Mouse (Mus musculus): ENCODE measurements around the gene Itga5. TPM values are rescaled to one million over a fixed set of nuclear protein-coding genes. Genes with fewer than 3 reads are reported as not detected.

Itga5 gene
- polyA plus RNA-seq, 1 experiment from 2014 or later = 63.4 TPM

DNA sequence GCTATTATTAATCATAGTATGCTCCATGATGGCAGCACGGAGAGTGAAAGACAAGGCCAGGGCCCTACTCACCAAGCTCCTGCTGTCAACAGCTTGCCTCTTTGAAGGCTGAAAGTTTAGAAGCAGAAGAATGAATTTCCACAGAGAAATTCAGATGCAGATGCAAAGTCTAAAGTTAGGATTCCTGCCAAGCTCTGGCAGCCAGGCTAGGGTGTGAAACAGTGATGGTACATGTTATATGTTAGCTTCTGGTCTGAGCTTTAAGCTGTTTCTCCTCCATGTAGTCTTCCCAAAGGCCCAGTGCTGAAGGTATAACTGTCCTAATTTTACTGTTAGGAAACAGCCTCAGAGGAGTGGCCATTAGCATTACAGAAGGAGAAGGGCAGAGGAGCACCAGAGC lies 2.6 kb upstream of the Itga5 start:
- Histone ChIP-seq H3K27ac (replicated peaks; ENCODE audit: low read depth, low read length) (no peak overlapping the region), H3K4me3 (ENCODE audit: low read depth, low read length) (no peak overlapping the region), H3K9ac (ENCODE audit: low read depth, low read length) (no peak overlapping the region), H3K9me3 (ENCODE audit: control insufficient read depth, low read length) (no peaks in the 10 kb centered on the region), H3K36me3 (ENCODE audit: control insufficient read depth, insufficient read depth, low read length) (no peaks in the 10 kb centered on the region), H3K4me1 (ENCODE audit: control insufficient read depth, insufficient read depth, low read length) (peaks cover 16% of the 10 kb centered on the region), H3K27me3 (replicated peaks; ENCODE audit: control insufficient read depth, insufficient read depth, low read length) (no peaks in the 10 kb centered on the region), H3K4me2 (ENCODE audit: low read depth, low read length) (no peak overlapping the region)
- ATAC-seq (ENCODE audit: low read depth) (no peak), DNase-seq (ENCODE audit: low spot score) (no peak)
- WGBS = 38% methylated on average over 1 of the region's 1 CpGs

DNA sequence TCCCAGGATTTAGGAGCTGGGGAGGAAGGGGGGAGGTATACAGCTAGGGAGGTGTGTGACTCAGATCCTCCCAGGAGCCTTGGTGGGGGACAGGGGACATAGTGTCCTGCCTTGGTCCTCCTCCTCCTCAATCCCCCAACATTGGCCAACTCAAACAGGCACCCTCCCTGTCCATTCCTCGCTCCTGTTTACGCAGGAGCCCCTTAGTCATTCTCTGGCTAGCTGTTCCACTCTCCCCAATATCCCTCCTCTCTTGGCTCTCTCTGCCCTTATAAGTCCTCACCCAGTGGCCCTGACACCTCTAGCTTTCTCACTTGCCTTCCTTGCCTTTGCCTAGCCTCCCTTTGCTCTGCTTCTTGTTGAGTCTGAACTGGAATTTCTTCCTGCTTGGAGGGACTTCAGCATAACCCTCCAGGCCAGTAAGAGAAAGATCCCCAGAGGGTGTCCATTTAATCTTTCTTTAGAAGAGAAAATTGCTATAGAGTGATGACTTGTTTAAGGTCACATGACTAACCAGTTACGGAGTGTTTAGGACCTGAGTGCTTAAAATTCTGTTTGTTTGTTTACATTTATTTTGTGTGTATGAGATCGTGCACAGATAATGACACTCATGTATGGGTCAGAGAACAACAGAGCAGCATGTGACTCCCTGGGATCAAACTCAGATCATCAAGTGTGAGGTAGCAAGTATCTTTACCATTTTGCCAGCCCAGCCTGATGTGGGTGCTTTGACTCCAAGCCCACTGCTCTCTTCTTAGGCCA lies 1.8 kb upstream of the Itga5 start:
- Histone ChIP-seq H3K9me3 (ENCODE audit: control insufficient read depth, low read length) (no peaks in the 10 kb centered on the region), H3K9ac (ENCODE audit: low read depth, low read length) (no peak overlapping the region), H3K4me2 (ENCODE audit: low read depth, low read length) (no peak overlapping the region), H3K4me1 (ENCODE audit: control insufficient read depth, insufficient read depth, low read length) (peaks cover 17% of the 10 kb centered on the region), H3K27ac (replicated peaks; ENCODE audit: low read depth, low read length) (no peak overlapping the region), H3K27me3 (replicated peaks; ENCODE audit: control insufficient read depth, insufficient read depth, low read length) (no peaks in the 10 kb centered on the region), H3K36me3 (ENCODE audit: control insufficient read depth, insufficient read depth, low read length) (no peaks in the 10 kb centered on the region), H3K4me3 (ENCODE audit: low read depth, low read length) (no peak overlapping the region)
- 87% methylated on average over 4 of the region's 4 CpGs for WGBS
- ATAC-seq (ENCODE audit: low read depth) (no peak), DNase-seq (ENCODE audit: low spot score) (no peak)

DNA sequence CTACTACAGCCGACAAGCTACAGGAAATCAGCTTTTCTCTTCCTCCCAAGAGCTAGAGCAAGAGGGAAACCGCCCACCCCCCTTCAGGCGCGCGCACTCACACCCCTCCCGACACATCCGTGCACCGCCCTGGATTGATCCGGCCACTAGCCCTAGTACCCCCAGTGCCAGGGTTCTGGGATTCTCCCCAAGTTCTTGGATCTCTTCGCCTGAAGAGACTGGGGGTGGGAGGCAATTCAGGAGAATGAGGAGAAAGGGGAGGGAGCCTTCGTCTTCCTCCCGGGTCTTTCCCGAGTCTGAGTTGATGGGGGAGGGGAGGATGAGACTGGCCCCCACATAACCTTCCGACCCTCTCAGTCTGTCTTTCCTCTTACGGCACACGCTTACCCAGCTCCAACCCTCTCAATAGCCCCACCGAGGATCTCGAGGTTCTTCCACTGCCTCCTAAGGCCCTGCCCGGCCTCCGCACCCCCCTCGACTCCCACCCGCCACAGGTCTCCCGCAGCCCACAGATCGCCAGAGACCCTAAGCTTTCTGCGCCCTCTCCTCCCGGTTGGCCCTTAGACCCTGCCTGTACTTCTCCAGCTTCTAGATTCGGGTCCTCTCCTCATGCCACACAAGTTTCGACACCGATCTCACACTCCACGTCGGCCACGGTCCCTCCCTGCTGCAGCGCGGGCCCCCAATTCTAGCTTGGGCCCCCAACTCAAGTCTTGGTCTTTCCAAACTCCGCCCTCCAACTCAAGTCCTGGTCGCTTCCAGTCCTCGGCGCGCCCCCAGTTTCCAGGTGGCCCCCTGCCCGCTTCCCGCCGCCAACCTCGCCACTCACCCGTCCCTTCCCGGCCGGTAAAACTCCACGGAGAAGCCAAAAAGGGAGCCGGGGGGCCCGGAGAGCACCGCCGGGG lies 840 bp downstream of the Itga5 start:
- Histone ChIP-seq H3K4me2 (ENCODE audit: low read depth, low read length) (peak overlapping the region; percentile 78), H3K4me1 (ENCODE audit: control insufficient read depth, insufficient read depth, low read length) (peaks cover 17% of the 10 kb centered on the region), H3K9me3 (ENCODE audit: control insufficient read depth, low read length) (no peaks in the 10 kb centered on the region), H3K27me3 (replicated peaks; ENCODE audit: control insufficient read depth, insufficient read depth, low read length) (no peaks in the 10 kb centered on the region), H3K9ac (ENCODE audit: low read depth, low read length) (peak overlapping the region; percentile 94), H3K36me3 (ENCODE audit: control insufficient read depth, insufficient read depth, low read length) (no peaks in the 10 kb centered on the region), H3K27ac (replicated peaks; ENCODE audit: low read depth, low read length) (peak overlapping the region; percentile 93), H3K4me3 (ENCODE audit: low read depth, low read length) (peak overlapping the region; percentile 99)
- DNase-seq (ENCODE audit: low spot score) (peak; percentile 68), ATAC-seq (ENCODE audit: low read depth) (peak; percentile 42)
- WGBS = 1% methylated on average over 47 of the region's 51 CpGs

DNA sequence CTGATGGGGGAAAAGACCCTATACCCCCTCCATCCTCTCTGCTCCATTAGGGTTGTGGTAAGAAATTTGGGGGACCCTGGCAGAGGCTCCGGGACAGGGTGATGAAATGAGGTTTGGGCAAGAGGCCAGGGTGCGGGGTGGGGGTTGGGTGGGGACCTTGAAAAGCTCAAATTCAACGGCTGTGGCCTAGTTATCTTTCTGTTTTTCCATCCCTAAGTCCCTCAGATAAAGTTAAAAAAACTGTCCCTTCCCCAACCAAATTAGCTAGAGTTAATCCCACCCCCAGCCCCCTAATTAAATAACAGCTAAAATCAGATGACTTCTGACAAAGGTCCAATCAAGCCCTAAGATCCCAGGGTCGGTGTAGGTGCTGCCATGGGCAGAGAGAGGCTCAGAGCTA lies 1.8 kb downstream of the Itga5 start:
- H3K4me2 ChIP-seq (ENCODE audit: low read depth, low read length) = peak overlapping the region; percentile 78
- H3K36me3 ChIP-seq (ENCODE audit: control insufficient read depth, insufficient read depth, low read length) = no peaks in the 10 kb centered on the region
- H3K4me1 ChIP-seq (ENCODE audit: control insufficient read depth, insufficient read depth, low read length) = peaks cover 17% of the 10 kb centered on the region
- H3K4me3 ChIP-seq (ENCODE audit: low read depth, low read length) = peak overlapping the region; percentile 99
- H3K27me3 ChIP-seq (replicated peaks; ENCODE audit: control insufficient read depth, insufficient read depth, low read length) = no peaks in the 10 kb centered on the region
- H3K27ac ChIP-seq (replicated peaks; ENCODE audit: low read depth, low read length) = peak overlapping the region; percentile 93; the same call in 1 of the 2 replicates
- WGBS = 46% methylated on average over 4 of the region's 4 CpGs
- peak overlapping the region; percentile 94 for H3K9ac ChIP-seq (ENCODE audit: low read depth, low read length)
- DNase-seq (ENCODE audit: low spot score) (no peak), ATAC-seq (ENCODE audit: low read depth) (no peak)
- H3K9me3 ChIP-seq (ENCODE audit: control insufficient read depth, low read length) = no peaks in the 10 kb centered on the region

DNA sequence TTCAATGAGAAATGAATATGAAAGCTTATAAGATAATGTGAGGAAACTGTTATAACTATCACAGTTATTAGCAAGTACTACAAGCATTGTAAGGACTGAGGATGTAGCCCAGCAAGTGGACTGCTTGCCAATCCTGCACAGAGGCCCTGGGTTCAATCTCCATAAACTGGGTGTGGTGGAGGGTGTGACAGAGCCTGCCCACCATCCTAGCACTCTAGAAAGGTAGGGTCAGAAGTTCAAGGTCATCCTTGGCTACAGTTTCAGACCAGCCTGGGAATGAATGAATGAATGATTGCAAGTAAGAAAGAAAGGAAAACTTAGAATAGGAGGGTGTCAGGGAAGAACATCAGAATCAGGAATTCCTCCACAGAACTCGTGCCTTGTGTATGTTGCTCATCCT lies 2.8 kb downstream of the Itga5 start:
- no peak overlapping the region for H3K4me3 ChIP-seq (ENCODE audit: low read depth, low read length)
- ATAC-seq (ENCODE audit: low read depth) = no peak
- no peak overlapping the region for H3K4me2 ChIP-seq (ENCODE audit: low read depth, low read length)
- no peak overlapping the region for H3K9ac ChIP-seq (ENCODE audit: low read depth, low read length)
- H3K27ac ChIP-seq (replicated peaks; ENCODE audit: low read depth, low read length) = no peak overlapping the region
- no peaks in the 10 kb centered on the region for H3K9me3 ChIP-seq (ENCODE audit: control insufficient read depth, low read length)
- WGBS = 71% methylated on average over 1 of the region's 1 CpGs
- H3K4me1 ChIP-seq (ENCODE audit: control insufficient read depth, insufficient read depth, low read length) = peaks cover 25% of the 10 kb centered on the region
- no peaks in the 10 kb centered on the region for H3K27me3 ChIP-seq (replicated peaks; ENCODE audit: control insufficient read depth, insufficient read depth, low read length)
- DNase-seq (ENCODE audit: low spot score) = no peak
- H3K36me3 ChIP-seq (ENCODE audit: control insufficient read depth, insufficient read depth, low read length) = no peaks in the 10 kb centered on the region

DNA sequence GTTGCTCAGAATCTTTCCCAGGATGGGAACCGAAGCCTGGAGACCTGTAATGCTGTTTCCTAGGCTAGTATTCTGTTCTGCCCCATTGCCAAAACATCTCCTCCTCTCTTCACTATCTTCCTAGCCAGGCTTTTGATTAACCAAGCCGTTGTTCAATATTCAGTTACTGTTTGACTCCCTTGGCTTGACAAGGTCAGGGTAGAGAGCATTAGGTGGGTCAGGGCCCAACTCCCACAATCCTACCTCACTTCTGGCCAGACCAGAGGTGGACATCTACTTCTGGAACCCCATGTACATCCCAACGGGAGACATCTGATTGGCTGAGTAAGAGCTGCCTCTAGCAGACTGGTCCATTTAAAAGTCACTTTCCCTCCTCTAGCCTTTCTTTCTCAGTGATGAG lies 3.6 kb downstream of the Itga5 start:
- peaks cover 31% of the 10 kb centered on the region for H3K4me1 ChIP-seq (ENCODE audit: control insufficient read depth, insufficient read depth, low read length)
- 89% methylated on average over 3 of the region's 3 CpGs for WGBS
- ATAC-seq (ENCODE audit: low read depth) = no peak

DNA sequence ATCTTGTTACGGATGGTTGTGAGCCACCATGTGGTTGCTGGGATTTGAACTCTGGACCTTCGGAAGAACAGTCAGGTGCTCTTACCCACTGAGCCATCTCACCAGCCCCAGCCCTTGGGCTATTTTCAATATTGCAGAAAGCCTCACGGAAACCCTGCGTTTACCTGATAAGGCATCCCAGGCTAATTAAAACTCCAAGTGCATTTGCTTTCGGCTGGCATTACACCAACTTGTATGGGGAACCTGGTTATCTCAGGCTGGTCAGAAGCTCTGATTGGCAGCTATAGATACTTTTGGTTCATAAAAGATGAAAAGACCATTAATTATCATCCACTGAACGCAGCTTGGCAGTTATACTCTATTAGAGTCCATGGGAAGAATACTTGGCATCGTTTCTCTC lies 4.2 kb downstream of the Itga5 start:
- no peak overlapping the region for H3K4me3 ChIP-seq (ENCODE audit: low read depth, low read length)
- H3K27ac ChIP-seq (replicated peaks; ENCODE audit: low read depth, low read length) = no peak overlapping the region
- H3K4me2 ChIP-seq (ENCODE audit: low read depth, low read length) = no peak overlapping the region
- WGBS = 90% methylated on average over 6 of the region's 7 CpGs
- peaks cover 31% of the 10 kb centered on the region for H3K4me1 ChIP-seq (ENCODE audit: control insufficient read depth, insufficient read depth, low read length)
- H3K27me3 ChIP-seq (replicated peaks; ENCODE audit: control insufficient read depth, insufficient read depth, low read length) = no peaks in the 10 kb centered on the region
- no peak overlapping the region for H3K9ac ChIP-seq (ENCODE audit: low read depth, low read length)
- H3K9me3 ChIP-seq (ENCODE audit: control insufficient read depth, low read length) = no peaks in the 10 kb centered on the region
- H3K36me3 ChIP-seq (ENCODE audit: control insufficient read depth, insufficient read depth, low read length) = no peaks in the 10 kb centered on the region
- DNase-seq (ENCODE audit: low spot score) = no peak
- no peak for ATAC-seq (ENCODE audit: low read depth)

More for the DNA sequence above, 3.6 kb downstream of the Itga5 start:
- Histone ChIP-seq H3K9ac (ENCODE audit: low read depth, low read length) (no peak overlapping the region), H3K9me3 (ENCODE audit: control insufficient read depth, low read length) (no peaks in the 10 kb centered on the region), H3K27me3 (replicated peaks; ENCODE audit: control insufficient read depth, insufficient read depth, low read length) (no peaks in the 10 kb centered on the region), H3K4me3 (ENCODE audit: low read depth, low read length) (no peak overlapping the region), H3K27ac (replicated peaks; ENCODE audit: low read depth, low read length) (no peak overlapping the region), H3K36me3 (ENCODE audit: control insufficient read depth, insufficient read depth, low read length) (no peaks in the 10 kb centered on the region), H3K4me2 (ENCODE audit: low read depth, low read length) (no peak overlapping the region)
- no peak for DNase-seq (ENCODE audit: low spot score)

DNA sequence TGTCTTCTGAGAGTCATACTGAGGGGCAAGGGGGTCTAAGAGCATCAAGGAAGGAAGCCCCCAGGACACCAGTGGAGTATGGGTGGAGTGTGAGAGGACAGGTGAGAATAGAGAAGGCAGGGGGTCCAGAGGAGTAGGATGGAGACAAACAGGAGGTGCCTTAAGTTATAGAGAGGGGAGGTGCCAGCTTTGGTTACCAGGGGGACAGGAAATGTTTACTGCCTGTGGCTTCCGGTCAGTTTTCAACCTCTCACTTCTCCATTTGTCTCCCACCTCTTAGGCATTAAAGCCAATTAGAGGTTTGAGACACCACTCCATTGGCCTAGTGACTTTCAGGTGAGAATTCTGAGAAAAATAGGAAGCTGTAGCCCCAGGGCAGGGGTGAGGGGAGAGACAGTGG lies 5.3 kb downstream of the Itga5 start:
- no peak overlapping the region for H3K4me3 ChIP-seq (ENCODE audit: low read depth, low read length)
- H3K27me3 ChIP-seq (replicated peaks; ENCODE audit: control insufficient read depth, insufficient read depth, low read length) = no peaks in the 10 kb centered on the region
- WGBS = 53% methylated on average over 1 of the region's 1 CpGs
- no peak overlapping the region for H3K4me2 ChIP-seq (ENCODE audit: low read depth, low read length)
- no peaks in the 10 kb centered on the region for H3K9me3 ChIP-seq (ENCODE audit: control insufficient read depth, low read length)
- no peak overlapping the region for H3K9ac ChIP-seq (ENCODE audit: low read depth, low read length)
- ATAC-seq (ENCODE audit: low read depth) (no peak), DNase-seq (ENCODE audit: low spot score) (no peak)
- peaks cover 26% of the 10 kb centered on the region for H3K4me1 ChIP-seq (ENCODE audit: control insufficient read depth, insufficient read depth, low read length)
- H3K27ac ChIP-seq (replicated peaks; ENCODE audit: low read depth, low read length) = no peak overlapping the region
- peaks cover 10% of the 10 kb centered on the region for H3K36me3 ChIP-seq (ENCODE audit: control insufficient read depth, insufficient read depth, low read length)

All from embryonic facial prominence, embryonic 14.5 days (tissue).